Mouse (Mus musculus) MEL (cell line): ENCODE results near the gene Zfp664.
A peak's percentile ranks its signal among the peaks of the same experiment; 100 is the strongest.

Experiments used
- CTCF ChIP-seq, 3 experiments: IDR thresholded peaks in 2 of 3; conservative IDR thresholded peaks in 1 of 3; 2 replicates each; pipeline ENCODE4 v1.5.1; 2011 to 2012; ENCODE audit warnings: low read length in 3 of 3, low read depth in 2 of 3, mild to moderate bottlenecking in 2 of 3, improper control_type of control experiment in 1 of 3, inconsistent platforms in 1 of 3, mixed read lengths in 1 of 3, moderate library complexity in 1 of 3; ENCODE audit not compliant: control insufficient read depth in 1 of 3, insufficient read depth in 1 of 3, poor library complexity in 1 of 3, severe bottlenecking in 1 of 3
- HCFC1 ChIP-seq: IDR thresholded peaks from 2 replicates; pipeline ENCODE4 v1.6.1; 2012; ENCODE audit warnings: low read depth, mild to moderate bottlenecking, inconsistent platforms, low read length, improper control_type of control experiment, moderate library complexity
- MAFK ChIP-seq: IDR thresholded peaks from 2 replicates; pipeline ENCODE4 v1.6.1; 2011; ENCODE audit warnings: low read depth, mild to moderate bottlenecking, low read length, improper control_type of control experiment, borderline replicate concordance
- MAX ChIP-seq: IDR thresholded peaks from 2 replicates; pipeline ENCODE4 v1.6.1; 2011; ENCODE audit warnings: low read length, improper control_type of control experiment
- MAZ ChIP-seq: IDR thresholded peaks from 2 replicates; pipeline ENCODE4 v1.6.1; 2012; ENCODE audit warnings: low read depth, mild to moderate bottlenecking, inconsistent platforms, low read length, improper control_type of control experiment
- POLR2A ChIP-seq, 2 experiments: IDR thresholded peaks; 2 replicates each; pipeline ENCODE4 v1.6.1; 2011 to 2012; ENCODE audit warnings: low read length in 2 of 2, mild to moderate bottlenecking in 2 of 2, control low read depth in 1 of 2, improper control_type of control experiment in 1 of 2, low read depth in 1 of 2, moderate library complexity in 1 of 2; ENCODE audit not compliant: control insufficient read depth in 1 of 2, insufficient read depth in 1 of 2, poor library complexity in 1 of 2
- SMC3 ChIP-seq: IDR thresholded peaks from 2 replicates; pipeline ENCODE4 v1.6.1; 2011; ENCODE audit warnings: low read depth, low read length, improper control_type of control experiment
- TBP ChIP-seq: IDR thresholded peaks from 2 replicates; pipeline ENCODE4 v1.8.0; 2011; ENCODE audit warnings: low read depth, low read length, improper control_type of control experiment
- ZKSCAN1 ChIP-seq: IDR thresholded peaks from 2 replicates; pipeline ENCODE4 v1.6.1; 2012; ENCODE audit warnings: low read depth, mild to moderate bottlenecking, inconsistent platforms, low read length, improper control_type of control experiment, moderate library complexity

GRCm38 (mm10) chr5:124900738-124901490 is 38.4 kb downstream of the Zfp664 start:
- TF ChIP-seq POLR2A (IDR thresholded peaks at IDR 0.05; ENCODE audit: control insufficient read depth in 1 of 2, insufficient read depth in 1 of 2, low read depth in 1 of 2, low read length in 2 of 2, poor library complexity in 1 of 2) (no peak), MAX (no peak), ZKSCAN1 (no peak), MAZ (no peak), HCFC1 (no peak), CTCF (IDR thresholded peaks at IDR 0.05 in 2 of 3, conservative IDR thresholded peaks at IDR 0.05 in 1 of 3; ENCODE audit: control insufficient read depth in 1 of 3, insufficient read depth in 1 of 3, low read depth in 2 of 3, low read length in 3 of 3, poor library complexity in 1 of 3, severe bottlenecking in 1 of 3) (peak in 2 of 3 experiments; percentile 22 to 35; a peak in 3 of 6 replicates), MAFK (no peak), TBP (no peak), SMC3 (0 out of 2 replicates have a peak, but pooled peaks have one; percentile 8)
